Mouse (Mus musculus) heart, embryonic 11.5 days (tissue): ENCODE measurements at regions not wholly inside any gene's neighbourhood (a gene's known extent, or its start where the extent isn't known, plus 50 kb on each side); places are given as distances from the start of the nearest gene placed in this dataset.

Experiments
- ATAC-seq: fragments of 200-750 bp; cut with Nextera tagmentation; replicated peaks from 2 replicates; pipeline ENCODE4 v1.8.0; 2017; ENCODE audit warnings: moderate library complexity; ENCODE audit not compliant: insufficient number of reproducible peaks, low FRiP score, low TSS enrichment
- H3K27ac ChIP-seq: fragments of 300-500 bp; sonication (generic); 2 replicates; pipeline ENCODE4 v1.5.1; 2014; ENCODE audit warnings: mild to moderate bottlenecking, low read depth, low read length
- H3K27me3 ChIP-seq: fragments of 300-500 bp; sonication (generic); 2 replicates; pipeline ENCODE4 v1.6.1; 2014; ENCODE audit warnings: mild to moderate bottlenecking, low read length, mixed read lengths; ENCODE audit not compliant: control insufficient read depth, insufficient read depth
- H3K36me3 ChIP-seq: fragments of 300-500 bp; sonication (generic); 2 replicates; pipeline ENCODE4 v1.6.1; 2014; ENCODE audit warnings: mild to moderate bottlenecking, low read length, moderate library complexity, mixed read lengths; ENCODE audit not compliant: control insufficient read depth, insufficient read depth
- H3K4me1 ChIP-seq: fragments of 300-500 bp; sonication (generic); 2 replicates; pipeline ENCODE4 v1.6.1; 2014; ENCODE audit warnings: low read length; ENCODE audit not compliant: control insufficient read depth, insufficient read depth
- H3K4me2 ChIP-seq: fragments of 300-500 bp; sonication (generic); 2 replicates; pipeline ENCODE4 v1.6.1; 2014; ENCODE audit warnings: mild to moderate bottlenecking, moderate library complexity
- H3K4me3 ChIP-seq: fragments of 300-500 bp; sonication (generic); 2 replicates; pipeline ENCODE4 v1.5.1; 2014; ENCODE audit warnings: low read depth, low read length
- H3K9ac ChIP-seq: fragments of 300-500 bp; sonication (generic); 2 replicates; pipeline ENCODE4 v1.6.1; 2014; ENCODE audit warnings: mild to moderate bottlenecking, low read depth, low read length, moderate library complexity
- H3K9me3 ChIP-seq: fragments of 300-500 bp; sonication (generic); replicated peaks from 2 replicates; pipeline ENCODE4 v1.6.1; 2016; ENCODE audit warnings: low read length; ENCODE audit not compliant: control insufficient read depth
- WGBS: fragments of 180-500 bp; shearing (Covaris S2); extraction: QIAGEN DNeasy Blood & Tissue Kit; methylation state at CpG from one replicate; pipeline ENCODE4 v1.1.7; 2014; ENCODE audit not compliant: insufficient replicate concordance; 5-methylcytosine and 5-hydroxymethylcytosine counted together

- H3K27ac ChIP-seq = no peak overlapping the region
- H3K9me3 ChIP-seq = no peaks in the 10 kb centered on the region
- H3K36me3 ChIP-seq = no peaks in the 10 kb centered on the region
- ATAC-seq = no peak
- no peak overlapping the region for H3K4me3 ChIP-seq
- H3K4me2 ChIP-seq = no peak overlapping the region
- no peak overlapping the region for H3K9ac ChIP-seq
- WGBS = 77% methylated on average over 13 of the region's 13 CpGs
- H3K4me1 ChIP-seq = peaks cover 3% of the 10 kb centered on the region; the same call in 1 of the 2 replicates
- no peaks in the 10 kb centered on the region for H3K27me3 ChIP-seq
These were observed 87.1 kb downstream of the Ankrd50 start for GRCm38 (mm10) chr3:38397615-38397956.

GRCm38 (mm10) chr3:38396760-38397614, 87.7 kb downstream of the Ankrd50 start:
- peak overlapping the region; percentile 39 for H3K4me3 ChIP-seq
- WGBS = 4% methylated on average over 20 of the region's 20 CpGs
- H3K4me1 ChIP-seq = peaks cover 3% of the 10 kb centered on the region; the same call in 1 of the 2 replicates
- no peaks in the 10 kb centered on the region for H3K9me3 ChIP-seq
- peak overlapping the region; percentile 49; the same call in 1 of the 2 replicates for H3K9ac ChIP-seq
- no peak overlapping the region for H3K27ac ChIP-seq
- H3K27me3 ChIP-seq = no peaks in the 10 kb centered on the region
- no peaks in the 10 kb centered on the region for H3K36me3 ChIP-seq
- no peak for ATAC-seq
- peak overlapping the region; percentile 67 for H3K4me2 ChIP-seq

GRCm38 (mm10) chr3:38394308-38394707, 90.3 kb downstream of the Ankrd50 start:
- no peak overlapping the region for H3K9ac ChIP-seq
- no peak overlapping the region for H3K4me2 ChIP-seq
- no peak overlapping the region for H3K27ac ChIP-seq
- no peak for ATAC-seq
- no peak overlapping the region for H3K4me3 ChIP-seq
- no peaks in the 10 kb centered on the region for H3K9me3 ChIP-seq
- WGBS = 77% methylated on average over 4 of the region's 4 CpGs
- H3K36me3 ChIP-seq = no peaks in the 10 kb centered on the region
- no peaks in the 10 kb centered on the region for H3K27me3 ChIP-seq
- peaks cover 3% of the 10 kb centered on the region; the same call in 1 of the 2 replicates for H3K4me1 ChIP-seq

- no peaks in the 10 kb centered on the region for H3K4me1 ChIP-seq
- no peak for ATAC-seq
- H3K27ac ChIP-seq = no peak overlapping the region
- no peak overlapping the region for H3K9ac ChIP-seq
- no peaks in the 10 kb centered on the region for H3K27me3 ChIP-seq
- no peak overlapping the region for H3K4me3 ChIP-seq
- WGBS = 76% methylated on average over 2 of the region's 2 CpGs
- H3K9me3 ChIP-seq = no peaks in the 10 kb centered on the region
- H3K4me2 ChIP-seq = no peak overlapping the region
- H3K36me3 ChIP-seq = no peaks in the 10 kb centered on the region
These were observed 95.0 kb downstream of the Ankrd50 start for GRCm38 (mm10) chr3:38389647-38390046.

- Histone ChIP-seq H3K27me3 (no peaks in the 10 kb centered on the region), H3K4me2 (no peak overlapping the region), H3K9ac (no peak overlapping the region), H3K4me3 (no peak overlapping the region), H3K36me3 (no peaks in the 10 kb centered on the region), H3K27ac (no peak overlapping the region), H3K9me3 (no peaks in the 10 kb centered on the region), H3K4me1 (no peaks in the 10 kb centered on the region)
- ATAC-seq = no peak
- WGBS = 38% methylated on average over 3 of the region's 3 CpGs
These were observed 95.7 kb downstream of the Ankrd50 start for GRCm38 (mm10) chr3:38388961-38389360.

GRCm38 (mm10) chr3:38382743-38383142, 101.9 kb downstream of the Ankrd50 start:
- Histone ChIP-seq H3K36me3 (no peaks in the 10 kb centered on the region), H3K9me3 (no peaks in the 10 kb centered on the region), H3K27me3 (no peaks in the 10 kb centered on the region), H3K4me1 (0 out of 2 replicates have a peak, but pooled peaks cover 3% of the 10 kb centered on the region), H3K4me2 (no peak overlapping the region), H3K4me3 (no peak overlapping the region), H3K9ac (no peak overlapping the region), H3K27ac (no peak overlapping the region)
- ATAC-seq = no peak
- 65% methylated on average over 3 of the region's 3 CpGs for WGBS

GRCm38 (mm10) chr3:38381623-38382022, 103.0 kb downstream of the Ankrd50 start:
- no peaks in the 10 kb centered on the region for H3K27me3 ChIP-seq
- ATAC-seq = no peak
- WGBS = 54% methylated on average over 5 of the region's 5 CpGs
- H3K27ac ChIP-seq = no peak overlapping the region
- no peak overlapping the region for H3K9ac ChIP-seq
- H3K4me2 ChIP-seq = no peak overlapping the region
- H3K4me1 ChIP-seq = 0 out of 2 replicates have a peak, but pooled peaks cover 3% of the 10 kb centered on the region
- H3K36me3 ChIP-seq = no peaks in the 10 kb centered on the region
- no peaks in the 10 kb centered on the region for H3K9me3 ChIP-seq
- no peak overlapping the region for H3K4me3 ChIP-seq

GRCm38 (mm10) chr3:38373690-38374089, 111.0 kb downstream of the Ankrd50 start:
- 75% methylated on average over 4 of the region's 4 CpGs for WGBS
- Histone ChIP-seq H3K27ac (no peak overlapping the region), H3K4me3 (no peak overlapping the region), H3K36me3 (no peaks in the 10 kb centered on the region), H3K4me2 (no peak overlapping the region), H3K4me1 (no peaks in the 10 kb centered on the region), H3K27me3 (no peaks in the 10 kb centered on the region), H3K9ac (no peak overlapping the region), H3K9me3 (no peaks in the 10 kb centered on the region)
- no peak for ATAC-seq

GRCm38 (mm10) chr3:38371702-38372101, 112.9 kb downstream of the Ankrd50 start:
- Histone ChIP-seq H3K4me1 (no peaks in the 10 kb centered on the region), H3K9me3 (no peaks in the 10 kb centered on the region), H3K9ac (no peak overlapping the region), H3K27me3 (no peaks in the 10 kb centered on the region), H3K4me2 (no peak overlapping the region), H3K4me3 (no peak overlapping the region), H3K36me3 (no peaks in the 10 kb centered on the region), H3K27ac (no peak overlapping the region)
- ATAC-seq = no peak
- WGBS = 44% methylated on average over 2 of the region's 2 CpGs
